Mouse (Mus musculus) right cerebral cortex, postnatal 14 days (tissue): ENCODE results near the gene Sec14l5.

ENCODE experiments used
- DNase-seq: peaks from one replicate; pipeline ENCODE4 v3.0.0; 2022

The Sec14l5 gene

GRCm38 (mm10) chr16:5147037-5147385 is at the start of gene Sec14l5:
Gene Sec14l5, plus strand, starts transcription at chr16:5147109.
- no peak for DNase-seq

- no peak for DNase-seq
Measured at GRCm38 (mm10) chr16:5101000-5101399, 45.9 kb upstream of the Sec14l5 start.

GRCm38 (mm10) chr16:5109877-5110276 is 37.0 kb upstream of the Sec14l5 start:
- no peak for DNase-seq

- no peak for DNase-seq
Measured at GRCm38 (mm10) chr16:5111021-5111420, 35.9 kb upstream of the Sec14l5 start.

GRCm38 (mm10) chr16:5113002-5113550 is 33.8 kb upstream of the Sec14l5 start:
- no peak for DNase-seq

GRCm38 (mm10) chr16:5113582-5113981 is 33.3 kb upstream of the Sec14l5 start:
- DNase-seq, result no peak

GRCm38 (mm10) chr16:5119385-5119784 is 27.5 kb upstream of the Sec14l5 start:
- no peak for DNase-seq

- no peak for DNase-seq
Measured at GRCm38 (mm10) chr16:5119845-5120244, 27.1 kb upstream of the Sec14l5 start.

- no peak for DNase-seq
Measured at GRCm38 (mm10) chr16:5123476-5123875, 23.4 kb upstream of the Sec14l5 start.

GRCm38 (mm10) chr16:5130196-5130595 is 16.7 kb upstream of the Sec14l5 start:
- DNase-seq, result no peak

- no peak for DNase-seq
Measured at GRCm38 (mm10) chr16:5130766-5131165, 16.1 kb upstream of the Sec14l5 start.

- no peak for DNase-seq
Measured at GRCm38 (mm10) chr16:5131251-5131922, 15.5 kb upstream of the Sec14l5 start.

- DNase-seq, result no peak
Measured at GRCm38 (mm10) chr16:5132401-5132801, 14.5 kb upstream of the Sec14l5 start, which contains the start of gene Ppl. Gene Ppl, minus strand, starts transcription at chr16:5132421.

GRCm38 (mm10) chr16:5134623-5135330 is 12.1 kb upstream of the Sec14l5 start:
- DNase-seq, result peak; percentile 33

GRCm38 (mm10) chr16:5135551-5136261 is 11.2 kb upstream of the Sec14l5 start:
- no peak for DNase-seq

- no peak for DNase-seq
Measured at GRCm38 (mm10) chr16:5136505-5136904, 10.4 kb upstream of the Sec14l5 start.

GRCm38 (mm10) chr16:5137006-5137540 is 9.8 kb upstream of the Sec14l5 start:
- DNase-seq, result no peak

GRCm38 (mm10) chr16:5139741-5140140 is 7.2 kb upstream of the Sec14l5 start:
- no peak for DNase-seq

- peak; percentile 73 for DNase-seq
Measured at GRCm38 (mm10) chr16:5145570-5145969, 1.3 kb upstream of the Sec14l5 start.

- DNase-seq, result no peak
Measured at GRCm38 (mm10) chr16:5146367-5147036, 407 bp upstream of the Sec14l5 start.

GRCm38 (mm10) chr16:5150544-5150943 is 3.6 kb downstream of the Sec14l5 start:
- no peak for DNase-seq

GRCm38 (mm10) chr16:5153299-5154026 is 6.6 kb downstream of the Sec14l5 start:
- no peak for DNase-seq
